Mouse (Mus musculus) left cerebral cortex, postnatal 4 days (tissue): Measurements from ENCODE around the gene Fam243. TPM values are rescaled to one million over a fixed set of nuclear protein-coding genes. Genes with fewer than 3 reads are reported as not detected.

ENCODE experiments used
- DNase-seq: peaks from one replicate; pipeline ENCODE4 v3.0.0-alpha.2; 2022
- intact Hi-C: fragments of 180-260 bp; cut with DNase I; formaldehyde crosslinking; loops from one replicate; pipeline ENCODE4 v1.15.1; 2025
- total RNA-seq, 2 experiments: library from RNA; stranded (reverse); gene quantifications; 2 replicates each; pipeline ENCODE4 v1.2.3; 2021

Fam243 gene
- total RNA-seq, 2 experiments from 2014 or later, result not detected

DNA sequence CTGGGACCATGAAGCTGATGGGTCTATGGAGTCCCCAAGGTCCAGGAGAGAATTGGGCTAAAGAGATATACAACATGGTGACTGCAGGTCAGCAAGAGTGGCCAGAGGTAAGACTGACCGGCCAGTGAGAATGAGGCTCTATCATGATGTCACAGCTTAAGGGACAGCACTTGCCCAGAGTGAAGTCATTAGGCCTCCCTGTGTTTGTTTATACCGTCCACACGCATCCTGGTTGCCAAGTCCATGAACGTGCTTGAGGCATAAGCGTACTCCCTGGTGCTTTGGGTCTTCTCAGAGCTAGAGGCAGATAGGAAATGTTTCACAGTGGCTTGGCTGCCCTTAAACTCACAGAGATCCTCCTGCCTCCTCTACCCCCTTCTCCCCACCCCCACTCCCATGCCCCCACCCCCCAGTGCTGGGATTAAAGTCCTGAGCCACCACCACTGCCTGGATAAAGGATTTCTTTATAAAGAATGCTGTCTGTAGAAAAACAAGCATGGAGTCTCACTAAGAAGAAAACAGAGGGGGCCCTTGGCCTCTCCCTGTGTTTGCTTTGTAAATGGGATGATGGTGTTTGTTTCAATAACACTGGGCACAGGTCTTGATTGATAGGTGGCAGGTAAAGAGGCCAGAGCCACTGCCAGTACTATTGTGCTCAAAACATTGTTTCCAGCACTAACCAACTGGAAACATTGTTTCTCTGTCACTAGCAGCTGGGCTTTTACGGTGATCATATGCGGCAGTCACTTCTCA, 3.2 kb upstream of the Fam243 start:
- DNase-seq, result no peak
- intact Hi-C loops, result no loop called here

DNA sequence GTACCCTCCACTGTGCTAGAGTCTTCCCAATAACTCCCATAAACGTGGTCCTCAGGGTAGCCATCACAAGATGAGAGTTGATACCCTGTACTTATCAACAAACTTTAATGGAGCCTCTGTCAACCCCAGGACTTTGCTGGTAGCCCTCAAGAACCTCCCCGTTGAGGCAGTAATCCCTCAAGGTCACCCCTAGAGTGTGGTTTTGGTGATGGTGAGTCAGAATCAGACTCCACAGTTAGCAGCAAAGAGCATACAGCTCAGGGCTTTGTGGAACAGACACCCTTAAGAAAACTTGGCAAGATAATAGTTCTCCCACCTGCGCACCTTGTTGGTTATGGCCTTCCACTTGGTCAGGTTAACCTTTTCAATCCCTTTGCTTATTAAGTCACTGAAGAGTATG, 880 bp downstream of the Fam243 start:
- intact Hi-C loops, result no loop called here
- DNase-seq, result no peak

DNA sequence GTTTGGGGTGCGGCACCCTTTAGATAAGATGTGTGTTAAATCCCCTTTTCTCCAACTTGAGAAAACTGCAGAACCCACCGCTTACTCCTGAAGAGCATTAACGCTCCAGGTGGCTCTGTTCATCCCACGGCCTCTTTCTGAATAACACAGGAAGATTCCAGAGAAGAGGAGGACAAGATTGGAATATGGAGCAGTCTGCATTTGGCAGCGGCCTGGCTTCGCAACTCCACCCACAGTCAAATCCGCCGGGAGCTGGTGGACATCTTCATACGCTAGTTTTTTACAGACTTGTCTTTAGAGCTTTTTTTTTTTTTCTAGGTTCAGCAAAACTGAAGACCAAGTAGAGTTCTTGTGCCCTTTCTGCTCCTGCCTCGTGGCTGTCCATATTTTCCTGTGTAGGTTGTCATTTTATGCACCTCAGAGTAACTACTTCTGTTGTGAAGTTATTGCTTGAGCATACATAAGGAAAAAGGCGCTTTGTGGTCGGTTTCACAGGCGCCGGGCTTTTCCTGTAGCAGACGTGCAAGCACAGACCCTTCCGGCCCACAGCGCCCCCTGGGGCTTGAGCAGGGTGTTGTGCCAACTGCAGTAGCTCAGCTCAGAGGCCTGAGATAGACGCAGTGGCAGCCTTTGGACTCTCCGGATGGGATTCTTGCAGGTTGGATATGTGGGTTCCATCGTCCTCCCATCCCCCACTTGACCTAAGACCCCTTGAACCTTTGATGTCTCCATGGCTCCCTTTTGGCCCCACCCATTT, 1.7 kb downstream of the Fam243 start:
- intact Hi-C loops, result loop anchor here (10.0 kb wide), 1 partner anchor 1225 kb away; no protein-coding TSS in a partner anchor
- DNase-seq, result peak; percentile 61

DNA sequence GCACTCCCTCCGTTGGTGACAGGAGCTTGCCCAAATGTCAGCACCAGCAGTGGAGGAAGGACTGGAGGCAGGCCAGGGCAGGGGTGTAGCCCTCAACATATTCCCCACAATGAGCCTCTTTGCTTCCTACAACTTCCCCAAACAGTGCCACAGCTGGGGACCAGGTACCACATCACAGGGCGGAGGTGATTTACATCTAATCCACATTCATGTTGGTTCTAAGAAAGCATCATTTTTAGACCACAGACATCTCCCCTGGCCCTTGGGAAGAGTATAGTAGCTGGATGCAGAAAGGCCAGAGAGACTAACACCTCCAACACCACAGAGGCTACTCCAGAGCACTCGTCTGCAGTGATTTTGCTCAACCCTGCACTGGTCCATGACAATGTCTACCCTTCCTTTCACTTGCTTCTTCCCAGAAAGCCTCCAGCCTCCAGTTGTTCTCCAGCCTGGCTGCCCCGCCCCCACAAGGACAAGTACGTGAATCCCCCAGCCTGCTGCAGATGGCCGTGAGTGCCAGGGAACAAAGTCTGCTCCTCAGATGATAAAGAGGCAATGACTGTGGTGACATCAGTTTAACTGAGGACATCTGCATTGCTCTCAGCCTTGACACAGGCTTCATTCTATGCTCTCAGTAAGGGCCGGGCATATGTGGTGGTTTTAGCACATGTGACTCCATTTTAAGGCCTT, 5.0 kb downstream of the Fam243 start:
- intact Hi-C loops, result loop anchor here (10.0 kb wide), 1 partner anchor 1229 kb away; no protein-coding TSS in a partner anchor
- DNase-seq, result no peak

DNA sequence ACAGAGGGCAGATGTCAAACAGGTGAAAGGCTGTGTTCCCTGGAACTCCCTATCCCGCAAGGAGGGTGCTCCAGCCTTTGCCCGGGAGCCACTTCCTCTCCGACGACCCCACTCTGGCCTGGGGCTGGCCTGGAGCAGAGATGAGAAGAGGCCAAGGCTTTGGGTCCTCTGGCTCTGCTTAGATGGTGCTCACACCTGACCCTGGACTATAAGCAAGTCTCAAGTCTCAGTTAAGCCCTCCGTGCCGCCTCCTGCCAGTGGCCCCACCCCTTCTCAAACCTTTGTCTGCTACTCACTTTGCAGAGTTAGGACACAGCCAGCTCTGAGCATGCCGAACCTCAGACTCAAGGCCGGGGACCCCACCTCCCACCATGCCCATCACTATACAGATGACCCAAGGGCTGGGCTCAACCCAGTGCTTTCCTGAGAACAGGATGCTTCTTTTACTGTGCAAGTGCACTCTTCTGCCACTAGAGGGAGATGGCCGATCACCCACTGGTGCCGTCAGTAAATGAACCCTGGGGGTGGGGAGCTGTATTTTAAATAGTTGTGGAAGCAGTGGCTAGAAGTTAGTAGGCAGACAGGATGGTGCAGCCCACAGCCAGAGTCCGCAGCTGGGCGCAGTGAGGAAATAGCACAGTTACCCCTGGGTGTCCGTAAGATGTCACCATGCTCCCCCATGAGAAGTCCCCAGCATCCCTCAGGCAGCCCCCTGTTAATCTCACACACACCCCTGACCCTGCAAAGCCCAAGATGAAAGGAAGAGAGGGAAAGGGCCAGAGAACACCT, 7.1 kb downstream of the Fam243 start:
- intact Hi-C loops, result loop anchor here (10.0 kb wide), 1 partner anchor 1231 kb away; no protein-coding TSS in a partner anchor
- DNase-seq, result peak; percentile 34

DNA sequence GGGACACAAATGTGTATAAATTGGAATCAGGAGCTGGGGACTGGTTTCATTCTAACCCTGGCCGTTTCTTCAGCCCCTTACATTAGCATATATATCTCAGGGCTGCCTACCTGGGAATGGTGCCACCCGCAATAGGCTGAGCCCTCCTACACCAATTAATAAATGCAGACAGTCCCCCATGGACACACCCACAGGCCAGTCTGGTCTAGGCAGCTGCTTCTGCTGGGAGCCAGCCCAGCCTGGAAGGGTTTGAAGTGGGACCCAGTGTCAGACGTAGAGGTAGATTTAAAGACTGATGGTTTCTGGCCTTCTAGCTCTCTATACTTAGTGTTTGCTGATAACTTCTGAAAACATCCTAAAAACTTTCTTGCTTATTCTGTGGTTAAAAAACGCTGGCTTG, 12.1 kb downstream of the Fam243 start:
- intact Hi-C loops, result no loop called here

DNA sequence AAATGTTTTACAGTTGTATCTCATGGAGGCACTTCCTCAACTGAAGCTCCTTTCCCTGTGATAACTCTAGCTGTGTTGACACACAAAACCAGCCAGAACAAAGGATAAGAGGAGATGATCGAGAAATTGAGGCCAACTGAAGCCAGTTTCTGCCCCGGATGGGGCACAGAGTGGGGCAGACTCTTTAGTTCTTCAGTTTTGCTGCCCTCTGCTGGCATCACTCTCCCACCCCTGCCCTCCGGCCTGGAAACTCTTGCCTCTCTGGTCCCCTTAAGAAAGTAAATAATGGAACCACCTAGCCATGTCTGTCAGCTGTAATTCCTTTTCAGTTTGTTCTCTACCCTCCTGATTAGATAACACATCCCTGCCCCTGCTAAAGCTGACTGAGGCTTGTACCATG, 13.3 kb downstream of the Fam243 start:
- intact Hi-C loops, result no loop called here
- DNase-seq, result no peak

More for the DNA sequence above, 12.1 kb downstream of the Fam243 start:
- DNase-seq, result peak; percentile 74

DNA sequence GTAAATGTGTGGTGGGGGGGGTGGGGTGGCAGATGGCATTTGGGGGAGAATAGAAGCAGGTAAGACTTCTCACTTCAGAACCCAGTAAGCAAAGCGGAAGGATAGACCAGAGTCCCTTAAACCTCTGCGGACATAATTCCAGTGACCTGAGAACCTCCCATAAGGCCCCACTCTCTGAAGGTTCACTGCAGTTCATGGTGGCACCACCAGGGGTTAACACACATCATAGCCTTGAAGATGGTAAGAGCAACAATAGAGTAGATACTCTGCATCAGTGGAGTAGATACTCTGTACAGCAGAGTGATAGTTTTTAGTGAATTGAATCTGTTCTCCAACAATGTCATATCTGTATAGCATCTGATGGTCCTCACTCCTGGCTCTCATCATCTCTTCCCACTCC, 15.7 kb downstream of the Fam243 start:
- no peak for DNase-seq
- intact Hi-C loops, result no loop called here

DNA sequence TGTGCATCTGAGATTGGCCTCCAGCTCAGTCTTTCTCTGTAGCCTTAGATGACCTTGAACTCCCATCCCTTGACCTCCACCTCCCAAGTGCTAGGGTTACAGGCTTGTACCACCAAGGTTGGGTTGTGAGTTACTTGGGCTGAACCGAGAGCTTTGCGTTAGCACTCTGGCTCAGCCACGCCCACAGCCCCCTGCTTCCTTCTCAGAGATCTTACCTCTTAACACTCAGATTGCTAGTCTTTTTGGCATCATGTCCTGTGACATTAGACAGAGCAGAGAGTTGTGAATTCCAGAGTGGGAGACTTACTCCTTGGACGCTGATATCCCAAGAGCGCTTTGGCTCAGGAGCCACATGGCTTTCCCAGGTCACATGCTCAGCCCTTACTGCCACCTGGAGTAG, 18.7 kb downstream of the Fam243 start:
- no peak for DNase-seq

DNA sequence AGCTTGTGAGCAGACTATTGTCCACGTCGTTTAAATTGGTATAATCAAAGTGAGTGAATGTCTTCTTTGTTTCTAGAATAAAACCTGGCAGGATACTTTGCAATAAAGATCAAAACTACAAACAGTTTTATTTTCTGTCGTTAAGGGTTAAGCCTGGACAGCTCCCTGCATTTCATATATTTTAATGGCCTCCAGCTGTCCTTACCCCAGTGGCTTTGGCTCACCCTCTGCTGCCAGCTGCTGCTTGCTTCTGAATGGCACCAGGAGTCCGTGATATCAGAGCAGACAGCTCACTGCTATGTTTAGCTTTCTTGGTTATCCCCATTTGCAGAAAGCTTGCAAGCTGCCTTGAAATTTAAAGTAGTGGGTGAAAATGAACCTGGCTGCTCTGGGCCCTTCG, 19.3 kb downstream of the Fam243 start:
- intact Hi-C loops, result no loop called here

More for the DNA sequence above, 18.7 kb downstream of the Fam243 start:
- intact Hi-C loops, result no loop called here

DNA sequence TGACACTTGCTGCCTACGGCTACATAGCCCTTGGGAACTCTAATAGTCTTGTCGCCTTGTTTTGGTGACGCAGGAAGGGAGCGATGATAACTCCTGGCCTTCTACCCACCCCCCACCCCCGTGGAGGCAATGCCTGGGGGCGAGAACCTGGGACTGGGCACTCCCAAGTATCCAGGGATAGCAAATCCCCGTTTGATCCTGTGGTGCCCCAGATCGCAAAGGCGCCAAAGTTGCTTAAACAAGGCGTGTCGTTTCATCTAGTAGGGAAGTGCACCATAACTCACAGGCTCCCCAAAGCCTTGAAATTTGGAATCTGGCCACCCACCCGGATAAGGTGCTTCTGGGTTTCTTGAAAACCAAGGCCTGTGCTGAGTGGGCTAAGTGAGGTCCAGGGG, 19.8 kb downstream of the Fam243 start:
- intact Hi-C loops, result no loop called here
- peak; percentile 31 for DNase-seq

More for the DNA sequence above, 19.3 kb downstream of the Fam243 start:
- DNase-seq, result peak; percentile 53

DNA sequence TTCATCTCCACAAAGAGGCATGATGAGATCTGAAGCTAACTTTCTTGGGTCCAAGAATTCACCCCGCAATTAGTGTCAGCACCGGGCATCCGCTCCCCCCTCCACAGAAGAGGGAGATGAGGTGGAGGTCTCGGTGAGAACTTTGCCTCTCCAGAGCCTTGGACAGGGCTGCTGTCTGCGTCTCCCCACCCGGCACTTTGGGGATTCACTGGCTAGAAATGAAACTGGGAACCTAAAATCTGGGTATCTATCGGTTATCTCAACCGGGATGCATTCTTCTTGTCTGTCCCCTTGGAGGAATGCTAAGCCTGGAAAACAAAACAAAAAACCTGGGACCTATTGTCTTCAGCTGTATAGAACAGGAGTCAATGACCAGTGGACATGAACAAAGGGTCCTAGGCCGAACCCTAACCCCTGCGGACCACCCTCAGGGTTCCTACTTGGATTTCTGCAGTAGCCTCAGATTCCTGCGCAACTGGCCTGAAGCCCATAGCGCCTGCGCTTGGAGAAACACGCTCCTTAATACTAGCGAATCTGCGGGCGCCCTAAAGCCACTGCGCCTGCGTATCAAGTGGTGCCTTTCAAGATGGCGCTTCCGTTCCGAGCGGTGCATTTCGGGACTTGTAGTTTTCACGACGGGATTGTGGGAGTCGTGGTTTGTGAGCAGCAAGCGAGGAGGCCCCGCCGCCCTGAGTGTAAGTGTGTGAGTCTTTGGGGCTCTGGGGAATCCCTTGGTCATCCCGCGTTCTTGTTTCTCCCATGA, 20.4 kb downstream of the Fam243 start, which contains the start of gene Smim11:
TSS of gene Smim11 (plus strand) at position 638 of the 763 bp plus-strand sequence.
- intact Hi-C loops, result no loop called here
- peak; percentile 95 for DNase-seq

DNA sequence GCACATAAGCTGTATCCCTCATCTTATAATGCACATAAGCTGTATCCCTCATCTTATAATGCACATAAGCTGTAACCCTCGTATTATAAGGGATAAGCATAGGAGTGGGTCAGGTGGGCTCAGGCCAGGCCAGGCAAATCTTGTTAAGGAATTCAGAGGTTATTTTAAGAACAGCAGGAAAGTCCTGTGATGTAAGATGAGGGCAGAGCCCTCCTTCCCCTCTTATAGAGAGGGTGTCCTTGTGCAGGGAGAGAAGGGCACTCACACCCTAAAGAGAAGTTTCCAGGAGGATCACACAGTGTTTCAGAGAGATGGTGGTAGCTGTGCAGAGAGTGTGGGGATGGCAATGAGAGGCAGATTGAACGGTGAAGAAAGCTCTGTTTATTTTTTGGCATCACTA, 25.9 kb downstream of the Fam243 start:
- intact Hi-C loops, result no loop called here

DNA sequence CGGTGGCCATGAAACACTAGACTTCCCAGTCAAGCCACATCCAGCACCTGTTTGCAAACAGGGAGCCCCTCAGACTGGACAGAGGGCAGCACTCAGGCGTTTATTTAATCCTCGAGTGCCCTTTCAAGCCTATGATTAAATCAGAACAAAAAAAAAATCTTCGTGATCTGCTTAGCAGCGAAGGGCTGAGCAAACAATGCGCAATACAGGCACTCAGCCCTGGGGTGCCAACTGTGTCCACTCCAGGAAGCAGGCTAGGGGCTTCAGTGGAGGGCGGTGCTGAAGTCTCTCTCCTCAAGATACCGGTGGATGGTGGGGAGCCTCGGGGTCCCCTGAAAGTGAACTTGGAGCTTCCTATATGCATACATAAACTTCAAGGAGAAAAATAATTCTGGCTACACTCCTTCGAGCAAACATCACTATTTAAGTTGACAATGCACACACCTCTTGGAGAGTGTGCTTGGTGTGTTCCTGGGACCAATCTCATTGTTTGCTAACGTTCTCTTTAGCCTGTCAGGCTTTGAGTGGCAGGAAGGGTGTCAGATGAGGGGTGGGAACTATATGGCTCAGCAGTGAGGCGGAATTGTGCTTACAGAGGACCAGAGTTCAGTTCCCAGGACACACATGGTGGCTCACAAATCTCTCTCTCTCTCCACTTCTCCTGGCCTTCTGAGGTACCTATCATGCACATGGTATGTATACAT, 26.8 kb downstream of the Fam243 start:
- DNase-seq, result no peak
- intact Hi-C loops, result loop anchor here (5.0 kb wide), 1 partner anchor 572 kb away; no protein-coding TSS in a partner anchor

More for the DNA sequence above, 25.9 kb downstream of the Fam243 start:
- no peak for DNase-seq

DNA sequence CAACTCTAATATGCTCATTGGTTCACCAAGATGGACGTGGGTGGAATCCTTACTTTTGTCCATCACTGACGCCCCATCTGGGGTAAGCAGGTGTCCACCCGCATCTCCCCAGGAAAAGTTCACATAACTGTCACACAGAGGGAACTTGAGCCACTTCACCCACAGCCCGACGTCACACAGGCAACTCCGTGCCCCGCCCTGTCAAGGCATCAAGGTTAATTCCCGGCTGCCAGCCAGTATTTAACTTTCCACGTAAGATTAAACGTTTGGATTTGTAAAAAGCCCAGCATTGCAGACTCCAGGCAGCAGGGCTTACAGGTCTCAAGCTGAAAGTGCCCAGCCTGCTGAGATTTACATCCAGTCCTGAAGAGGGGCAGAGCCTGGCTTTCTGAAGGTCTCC, 29.1 kb downstream of the Fam243 start, which contains the start of gene Kcne2:
TSS of gene Kcne2 (plus strand) at position 289 of the 400 bp plus-strand sequence.
- DNase-seq, result no peak
- intact Hi-C loops, result loop anchor here (5.0 kb wide), 1 partner anchor 570 kb away; no protein-coding TSS in a partner anchor

DNA sequence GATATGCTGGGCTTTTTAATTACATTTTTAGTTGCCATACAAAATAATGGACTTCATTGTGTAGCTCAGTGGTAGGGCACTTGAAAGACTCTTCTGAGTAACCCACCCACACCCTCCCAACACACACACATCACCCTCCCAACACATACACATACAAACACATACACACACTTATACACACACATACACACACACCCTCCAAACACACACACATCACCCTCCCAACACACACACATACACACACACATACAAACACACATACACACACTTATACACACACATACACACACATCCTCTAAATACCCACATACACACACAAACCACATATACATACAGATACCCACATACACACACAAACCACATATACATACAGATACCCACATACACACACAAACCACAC, 31.2 kb downstream of the Fam243 start:
- intact Hi-C loops, result loop anchor here (5.0 kb wide), 1 partner anchor 568 kb away; no protein-coding TSS in a partner anchor
- no peak for DNase-seq

DNA sequence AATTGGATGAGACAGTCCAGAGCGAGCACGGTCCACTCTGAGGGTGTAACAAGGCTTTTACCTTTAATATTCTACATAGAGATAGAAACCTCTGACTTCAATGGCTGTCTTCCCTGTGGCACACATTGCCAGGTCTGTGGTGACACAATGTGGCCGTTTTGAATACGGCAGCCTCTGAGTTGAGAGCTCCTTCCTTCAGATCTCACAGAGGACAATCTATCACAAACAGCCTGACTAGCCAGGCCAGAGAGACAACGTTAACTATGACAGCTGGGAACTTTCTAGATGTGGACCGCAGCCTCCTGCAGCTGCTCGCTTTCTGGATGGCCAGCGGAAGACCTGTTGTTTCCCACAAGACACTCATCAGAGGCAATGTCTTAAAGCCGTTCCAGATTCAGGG, 32.5 kb downstream of the Fam243 start:
- peak; percentile 27 for DNase-seq
- intact Hi-C loops, result no loop called here

DNA sequence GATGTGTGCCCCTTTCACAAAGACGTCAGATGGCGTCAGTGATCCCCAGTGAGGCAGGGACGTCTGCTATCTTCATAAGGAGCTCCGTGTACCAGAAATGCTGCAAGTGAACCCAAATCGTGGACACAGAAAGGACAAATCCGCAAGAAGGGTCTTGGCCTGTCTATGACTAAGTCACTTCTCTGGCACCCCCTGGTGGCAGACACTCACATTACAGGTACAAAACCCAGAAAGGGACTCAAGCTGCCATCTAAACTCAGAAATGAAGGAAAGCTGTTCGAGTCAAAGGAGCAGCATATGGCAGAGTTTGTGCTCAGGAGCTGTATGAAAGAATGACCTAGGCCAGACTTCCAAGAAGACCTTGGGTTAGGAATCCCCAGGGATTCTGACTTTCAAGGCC, 34.6 kb downstream of the Fam243 start:
- DNase-seq, result peak; percentile 93
- intact Hi-C loops, result loop anchor here (1.0 kb wide), 1 partner anchor 350 kb away; no protein-coding TSS in a partner anchor

DNA sequence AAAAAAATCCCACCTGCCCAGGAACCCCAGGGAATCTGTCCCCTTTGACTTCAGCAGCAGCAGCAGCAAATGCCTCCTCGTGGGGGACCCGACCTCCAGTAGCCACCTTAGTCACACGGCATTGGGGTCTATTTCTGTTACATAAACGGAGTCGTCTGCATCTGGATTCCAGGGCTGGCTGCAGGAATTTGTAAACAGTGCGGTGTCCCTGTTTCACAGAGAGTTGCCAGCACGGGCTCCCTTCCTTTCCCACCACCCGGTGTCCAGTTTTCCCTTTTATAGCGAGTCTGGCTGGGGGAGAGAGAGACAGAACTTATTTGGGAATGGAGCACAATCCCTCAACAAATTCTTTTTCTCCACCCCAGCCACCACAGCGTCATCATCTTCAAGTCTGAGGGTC, 36.2 kb downstream of the Fam243 start:
- intact Hi-C loops, result no loop called here
- DNase-seq, result no peak
